Mouse (Mus musculus): Measurements from ENCODE around the gene Tle2.
A peak's percentile ranks its signal among the peaks of the same experiment; 100 is the strongest.

- TF ChIP-seq CTCF (IDR thresholded peaks at IDR 0.05; ENCODE audit: borderline replicate concordance, insufficient read depth, low read length) (peak; percentile 44; the same call in 1 of the 2 replicates), POLR2A (IDR thresholded peaks at IDR 0.05; ENCODE audit: low read depth, low read length) (no peak)
Measured at GRCm38 (mm10) chr10:81556282-81556681, 18.1 kb upstream of the Tle2 start.
